Mouse (Mus musculus): ENCODE results near the gene Mef2c. TPM values are rescaled to one million over a fixed set of nuclear protein-coding genes. Genes with fewer than 3 reads are reported as not detected.

Mef2c gene
- polyA plus RNA-seq, 1 experiment = 0.02 TPM

DNA sequence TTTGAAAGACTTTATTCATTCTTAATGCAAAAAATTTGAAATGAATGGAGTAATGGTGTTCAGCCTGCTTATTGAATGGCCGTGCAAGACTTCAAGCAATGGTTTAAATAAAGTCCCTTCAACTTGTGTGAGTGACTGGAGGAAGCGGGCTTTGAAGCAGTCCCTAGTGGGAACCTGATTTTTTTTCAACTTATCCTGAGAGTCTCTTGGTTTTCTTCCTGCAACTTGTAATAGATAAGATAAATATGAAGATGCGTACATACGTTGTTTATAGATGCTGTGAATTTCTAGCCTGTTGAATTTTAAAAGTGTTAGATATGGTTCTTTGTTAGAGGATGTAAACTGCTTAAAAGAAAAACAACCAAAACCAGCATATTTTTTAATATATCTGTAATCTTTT is 27.1 kb downstream of the Mef2c start:
- H3K4me3 ChIP-seq (replicated peaks) = no peak overlapping the region
- H3K27me3 ChIP-seq (ENCODE audit: control insufficient read depth) = peaks cover 2% of the 10 kb centered on the region; the same call in 1 of the 2 replicates
- no peaks in the 10 kb centered on the region for H3K36me3 ChIP-seq (ENCODE audit: control insufficient read depth)
- no peaks in the 10 kb centered on the region for H3K4me1 ChIP-seq (ENCODE audit: control insufficient read depth)
- no peaks in the 10 kb centered on the region for H3K9me3 ChIP-seq (ENCODE audit: control insufficient read depth, low read length)
- TF ChIP-seq TAL1 (IDR thresholded peaks at IDR 0.05; ENCODE audit: low read length) (no peak), GATA1 (IDR thresholded peaks at IDR 0.05; ENCODE audit: low read length) (no peak)

DNA sequence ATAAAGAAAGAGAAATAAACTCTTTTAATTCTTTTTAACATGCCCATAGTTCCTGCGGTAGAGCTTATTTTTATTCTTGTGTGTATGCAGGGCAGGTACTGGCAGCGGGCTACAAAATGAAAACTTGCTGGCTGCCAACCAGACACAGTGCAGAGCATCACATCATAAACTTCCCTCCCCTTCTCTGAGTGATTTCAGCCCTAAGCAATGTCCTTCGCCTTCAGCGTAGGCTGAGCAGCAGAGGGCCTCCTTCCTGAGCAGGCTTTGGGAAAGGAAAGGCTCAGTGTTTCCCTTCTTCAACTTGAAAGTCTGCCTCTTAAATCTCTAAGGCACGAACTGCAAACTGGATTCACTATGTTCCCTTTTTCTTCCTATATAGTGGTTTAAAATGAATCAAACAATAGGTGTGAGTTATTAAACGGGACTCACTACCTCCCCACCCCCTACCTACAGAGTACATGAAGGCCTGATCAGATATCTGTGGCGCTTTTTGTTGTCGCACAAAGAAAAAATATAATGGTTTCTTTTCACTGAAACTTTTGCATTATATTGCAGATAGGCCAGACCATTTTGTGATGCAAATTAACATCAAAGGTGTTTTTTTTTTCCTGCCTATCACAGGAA is 28.2 kb downstream of the Mef2c start:
- no peaks in the 10 kb centered on the region for H3K9me3 ChIP-seq (ENCODE audit: control insufficient read depth, low read length)
- no peak overlapping the region for H3K4me3 ChIP-seq (replicated peaks)
- no peaks in the 10 kb centered on the region for H3K4me1 ChIP-seq (ENCODE audit: control insufficient read depth)
- no peaks in the 10 kb centered on the region for H3K36me3 ChIP-seq (ENCODE audit: control insufficient read depth)
- TF ChIP-seq GATA1 (IDR thresholded peaks at IDR 0.05; ENCODE audit: low read length) = no peak
- no peak for TF ChIP-seq TAL1 (IDR thresholded peaks at IDR 0.05; ENCODE audit: low read length)
- H3K27me3 ChIP-seq (ENCODE audit: control insufficient read depth) = no peaks in the 10 kb centered on the region

DNA sequence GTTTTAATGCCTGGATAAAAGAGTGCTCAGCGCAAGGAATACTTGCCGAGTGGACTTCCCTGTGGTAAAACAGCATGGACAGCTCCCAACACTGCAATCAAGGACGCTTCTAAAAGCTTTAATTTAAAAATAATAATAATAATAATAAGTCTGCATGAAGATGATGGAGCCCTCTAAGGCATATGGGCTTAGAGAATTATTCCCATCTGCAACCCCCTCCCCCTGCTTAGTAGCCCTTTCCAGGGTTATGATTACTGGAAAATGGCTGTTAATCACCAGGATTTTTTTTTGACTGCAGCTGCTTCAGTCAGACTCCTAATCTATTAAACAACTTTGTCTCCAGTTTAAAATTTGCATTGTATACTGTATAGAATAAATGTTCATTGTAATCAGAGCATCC is 32.5 kb downstream of the Mef2c start:
- Histone ChIP-seq H3K4me1 (ENCODE audit: control insufficient read depth) (no peaks in the 10 kb centered on the region), H3K27me3 (ENCODE audit: control insufficient read depth) (no peaks in the 10 kb centered on the region), H3K4me3 (replicated peaks) (no peak overlapping the region), H3K9me3 (ENCODE audit: control insufficient read depth, low read length) (no peaks in the 10 kb centered on the region), H3K36me3 (ENCODE audit: control insufficient read depth) (no peaks in the 10 kb centered on the region)
- TF ChIP-seq GATA1 (IDR thresholded peaks at IDR 0.05; ENCODE audit: low read length) (no peak), TAL1 (IDR thresholded peaks at IDR 0.05; ENCODE audit: low read length) (no peak)

DNA sequence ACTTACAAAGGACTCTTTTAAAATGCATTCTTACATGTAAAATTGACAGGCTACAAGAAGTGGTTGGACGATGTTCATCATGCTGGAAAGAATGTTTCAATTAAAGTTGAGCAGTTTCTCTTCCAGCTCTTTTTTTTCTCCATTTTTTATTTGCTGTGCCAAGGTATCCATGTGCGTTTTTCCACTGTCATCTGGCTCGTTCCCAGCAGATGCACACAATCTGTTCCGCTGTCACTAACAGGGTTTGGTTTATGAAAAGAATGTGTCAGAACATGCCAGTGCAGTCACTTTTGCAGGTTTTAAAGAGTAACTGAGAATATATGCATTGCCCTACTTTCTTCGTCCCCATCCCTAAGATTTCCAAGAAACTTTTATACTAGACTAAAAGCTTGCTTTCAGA is 33.3 kb downstream of the Mef2c start:
- no peaks in the 10 kb centered on the region for H3K27me3 ChIP-seq (ENCODE audit: control insufficient read depth)
- H3K4me3 ChIP-seq (replicated peaks) = no peak overlapping the region
- no peaks in the 10 kb centered on the region for H3K4me1 ChIP-seq (ENCODE audit: control insufficient read depth)
- no peaks in the 10 kb centered on the region for H3K36me3 ChIP-seq (ENCODE audit: control insufficient read depth)
- no peaks in the 10 kb centered on the region for H3K9me3 ChIP-seq (ENCODE audit: control insufficient read depth, low read length)
- TF ChIP-seq TAL1 (IDR thresholded peaks at IDR 0.05; ENCODE audit: low read length) = no peak
- no peak for TF ChIP-seq GATA1 (IDR thresholded peaks at IDR 0.05; ENCODE audit: low read length)

DNA sequence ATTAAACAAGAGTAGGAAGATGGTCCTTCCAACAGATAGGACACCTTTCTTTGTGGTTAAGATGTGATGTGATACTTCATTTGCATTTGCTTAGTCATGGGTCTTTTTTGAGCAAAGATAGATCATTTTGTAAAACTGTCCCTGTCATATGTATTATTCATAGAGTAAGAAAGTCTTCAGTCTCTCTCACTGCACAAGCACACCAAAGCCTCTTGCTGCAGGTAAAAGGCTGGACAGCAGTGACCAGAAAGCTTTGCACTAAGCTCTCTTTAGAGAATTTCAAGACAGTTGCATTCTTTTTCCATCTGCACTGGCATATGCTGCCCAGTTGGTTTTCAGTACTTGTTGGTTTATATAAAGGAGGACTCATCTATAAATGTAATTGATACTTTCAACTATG is 36.1 kb downstream of the Mef2c start:
- Histone ChIP-seq H3K27me3 (ENCODE audit: control insufficient read depth) (no peaks in the 10 kb centered on the region), H3K9me3 (ENCODE audit: control insufficient read depth, low read length) (no peaks in the 10 kb centered on the region), H3K4me1 (ENCODE audit: control insufficient read depth) (no peaks in the 10 kb centered on the region), H3K4me3 (replicated peaks) (no peak overlapping the region), H3K36me3 (ENCODE audit: control insufficient read depth) (no peaks in the 10 kb centered on the region)
- TF ChIP-seq GATA1 (IDR thresholded peaks at IDR 0.05; ENCODE audit: low read length) = no peak
- no peak for TF ChIP-seq TAL1 (IDR thresholded peaks at IDR 0.05; ENCODE audit: low read length)

DNA sequence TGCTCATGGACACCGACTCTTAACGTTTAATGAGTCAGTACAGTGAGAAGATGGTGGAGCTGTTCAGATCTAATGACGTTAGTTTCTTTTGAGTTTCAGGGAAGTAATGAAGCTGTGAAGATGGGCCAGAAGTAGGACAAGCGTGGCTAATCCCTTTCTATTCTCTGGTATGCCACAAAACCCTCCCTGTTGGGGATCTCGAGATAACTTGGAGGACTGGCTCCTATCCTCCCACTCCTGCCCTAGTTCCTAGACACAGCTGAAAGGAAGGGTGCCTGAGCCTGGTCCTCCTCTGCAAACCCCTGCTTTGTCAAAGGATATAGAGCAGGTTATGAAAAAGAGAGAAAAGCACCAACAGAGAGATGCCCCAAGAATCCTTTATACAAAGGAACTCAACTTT is 38.8 kb downstream of the Mef2c start:
- H3K27me3 ChIP-seq (ENCODE audit: control insufficient read depth) = no peaks in the 10 kb centered on the region
- no peaks in the 10 kb centered on the region for H3K36me3 ChIP-seq (ENCODE audit: control insufficient read depth)
- no peaks in the 10 kb centered on the region for H3K4me1 ChIP-seq (ENCODE audit: control insufficient read depth)
- no peak overlapping the region for H3K4me3 ChIP-seq (replicated peaks)
- no peaks in the 10 kb centered on the region for H3K9me3 ChIP-seq (ENCODE audit: control insufficient read depth, low read length)
- no peak for TF ChIP-seq TAL1 (IDR thresholded peaks at IDR 0.05; ENCODE audit: low read length)
- TF ChIP-seq GATA1 (IDR thresholded peaks at IDR 0.05; ENCODE audit: low read length) = no peak

DNA sequence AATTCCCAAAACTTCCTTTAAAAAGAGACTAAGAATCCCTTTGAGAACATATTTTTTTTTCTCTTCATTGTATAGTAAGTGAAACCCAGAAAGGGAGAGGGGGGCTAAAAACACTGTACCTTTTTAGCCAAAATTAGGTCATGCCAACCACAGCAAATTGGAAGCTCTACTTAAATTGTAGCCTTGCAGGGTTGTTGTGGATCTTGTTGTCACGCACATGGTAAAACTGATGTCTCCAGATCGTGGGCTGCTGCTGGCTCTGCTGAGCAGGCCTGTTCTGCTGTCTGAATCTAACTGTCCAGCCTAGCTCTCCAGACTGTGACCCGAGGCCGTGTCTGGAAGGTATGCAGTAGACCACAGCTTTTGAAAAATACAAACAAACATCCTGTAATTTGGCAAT is 40.9 kb downstream of the Mef2c start:
- TF ChIP-seq TAL1 (IDR thresholded peaks at IDR 0.05; ENCODE audit: low read length) (no peak), GATA1 (IDR thresholded peaks at IDR 0.05; ENCODE audit: low read length) (no peak)
- H3K4me3 ChIP-seq (replicated peaks) = no peak overlapping the region
- no peaks in the 10 kb centered on the region for H3K4me1 ChIP-seq (ENCODE audit: control insufficient read depth)
- H3K27me3 ChIP-seq (ENCODE audit: control insufficient read depth) = no peaks in the 10 kb centered on the region
- H3K36me3 ChIP-seq (ENCODE audit: control insufficient read depth) = no peaks in the 10 kb centered on the region
- no peaks in the 10 kb centered on the region for H3K9me3 ChIP-seq (ENCODE audit: control insufficient read depth, low read length)

DNA sequence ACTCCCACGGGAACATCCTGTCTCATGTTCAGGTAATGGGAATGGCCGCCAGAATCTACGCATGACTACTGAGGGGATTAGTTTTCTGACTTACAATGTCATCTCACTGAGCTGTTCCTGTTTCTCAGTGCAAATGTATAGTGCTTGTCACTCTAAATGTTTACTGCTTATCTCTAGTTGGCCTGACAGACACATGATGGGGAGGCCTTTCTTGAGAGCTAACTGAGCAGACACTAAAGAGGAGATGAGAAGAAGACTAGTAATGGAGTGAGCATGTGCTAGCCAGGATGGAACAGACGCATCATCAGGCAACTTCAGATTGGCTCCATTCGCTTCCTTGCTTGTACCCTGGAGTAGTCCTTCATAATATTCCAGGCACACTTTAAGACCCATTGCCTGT is 43.0 kb downstream of the Mef2c start:
- H3K27me3 ChIP-seq (ENCODE audit: control insufficient read depth) = no peaks in the 10 kb centered on the region
- no peaks in the 10 kb centered on the region for H3K36me3 ChIP-seq (ENCODE audit: control insufficient read depth)
- no peak overlapping the region for H3K4me3 ChIP-seq (replicated peaks)
- TF ChIP-seq TAL1 (IDR thresholded peaks at IDR 0.05; ENCODE audit: low read length) (no peak), GATA1 (IDR thresholded peaks at IDR 0.05; ENCODE audit: low read length) (no peak)
- H3K4me1 ChIP-seq (ENCODE audit: control insufficient read depth) = peaks cover 2% of the 10 kb centered on the region; the same call in 1 of the 2 replicates
- H3K9me3 ChIP-seq (ENCODE audit: control insufficient read depth, low read length) = no peaks in the 10 kb centered on the region

DNA sequence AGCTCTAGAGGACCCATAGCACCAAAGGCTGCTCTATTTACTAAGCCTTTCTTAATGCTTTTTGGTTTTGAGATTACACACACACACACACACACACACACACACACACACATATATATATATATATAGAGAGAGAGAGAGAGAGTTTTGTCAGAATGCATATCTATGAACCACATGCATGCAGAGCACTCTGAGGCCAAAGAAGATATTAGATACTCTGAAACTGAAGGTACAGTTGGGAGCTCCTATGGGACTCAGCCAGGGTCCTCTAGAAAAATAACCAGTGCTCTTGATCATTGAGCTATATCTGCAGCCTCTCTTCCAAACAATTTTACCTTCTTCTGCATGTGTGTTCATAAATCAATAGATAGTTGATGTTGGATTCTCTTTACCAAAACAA is 47.4 kb downstream of the Mef2c start:
- H3K4me1 ChIP-seq (ENCODE audit: control insufficient read depth) = peaks cover 7% of the 10 kb centered on the region; the same call in 1 of the 2 replicates
- no peaks in the 10 kb centered on the region for H3K27me3 ChIP-seq (ENCODE audit: control insufficient read depth)
- H3K36me3 ChIP-seq (ENCODE audit: control insufficient read depth) = no peaks in the 10 kb centered on the region
- no peak overlapping the region for H3K4me3 ChIP-seq (replicated peaks)
- TF ChIP-seq GATA1 (IDR thresholded peaks at IDR 0.05; ENCODE audit: low read length) (no peak), TAL1 (IDR thresholded peaks at IDR 0.05; ENCODE audit: low read length) (no peak)
- no peaks in the 10 kb centered on the region for H3K9me3 ChIP-seq (ENCODE audit: control insufficient read depth, low read length)

DNA sequence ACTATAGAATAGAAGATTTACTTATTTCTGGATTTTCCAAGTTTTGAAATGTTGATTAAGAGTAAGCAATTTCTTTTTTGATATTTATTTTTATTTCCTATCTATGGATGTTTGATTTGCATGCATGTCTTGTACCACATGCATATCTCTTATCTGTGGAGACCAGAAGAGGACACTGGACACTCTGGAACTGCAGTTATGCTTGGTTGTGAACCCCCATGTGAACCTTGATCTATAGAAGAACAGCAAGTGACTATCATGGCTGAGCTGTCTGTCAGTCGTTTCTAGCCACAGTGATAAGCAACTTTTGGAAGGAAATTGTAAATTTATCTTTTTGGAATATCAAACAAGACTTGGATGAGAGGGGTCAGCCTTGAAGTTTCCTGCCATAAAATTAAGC is 48.2 kb downstream of the Mef2c start:
- peaks cover 7% of the 10 kb centered on the region; the same call in 1 of the 2 replicates for H3K4me1 ChIP-seq (ENCODE audit: control insufficient read depth)
- H3K9me3 ChIP-seq (ENCODE audit: control insufficient read depth, low read length) = no peaks in the 10 kb centered on the region
- H3K36me3 ChIP-seq (ENCODE audit: control insufficient read depth) = no peaks in the 10 kb centered on the region
- no peak overlapping the region for H3K4me3 ChIP-seq (replicated peaks)
- no peaks in the 10 kb centered on the region for H3K27me3 ChIP-seq (ENCODE audit: control insufficient read depth)
- TF ChIP-seq TAL1 (IDR thresholded peaks at IDR 0.05; ENCODE audit: low read length) = no peak
- no peak for TF ChIP-seq GATA1 (IDR thresholded peaks at IDR 0.05; ENCODE audit: low read length)
